In genomic region chr10:75060217-75060842, GRCm38 (mm10) we compare ENCODE assay signal across 8 mouse cellular contexts. TPM values are rescaled to one million over a fixed set of nuclear protein-coding genes. Genes with fewer than 3 reads are reported as not detected.
DNase-seq lines count a peak whose midpoint lies in the region; ATAC-seq and TF ChIP-seq lines count a peak whose summit lies in the region.

Bcr (plus strand) TSS chr10:75060592.

- H3K4me2 ChIP-seq in embryonic facial prominence, embryonic 13.5 days, result peak within 1 kb of the TSS; percentile 94
- H3K4me2 ChIP-seq in heart, embryonic 12.5 days, result peak within 1 kb of the TSS; percentile 90
- peak within 1 kb of the TSS; percentile 91 for H3K4me2 ChIP-seq in kidney, postnatal 0 days (ENCODE audit: low read length)
- peak within 1 kb of the TSS; percentile 72 for H3K4me2 ChIP-seq in liver, embryonic 15.5 days
- peak within 1 kb of the TSS; percentile 77 for H3K4me2 ChIP-seq in neural tube, embryonic 11.5 days (ENCODE audit: low read depth)
- H3K4me2 ChIP-seq in stomach, embryonic 16.5 days (ENCODE audit: low read depth, low read length), result peak within 1 kb of the TSS; percentile 65

- no peaks in the 10 kb centered on the region for H3K9me3 ChIP-seq in embryonic facial prominence, embryonic 13.5 days
- no peaks in the 10 kb centered on the region for H3K9me3 ChIP-seq in heart, embryonic 12.5 days (replicated peaks)
- no peaks in the 10 kb centered on the region for H3K9me3 ChIP-seq in kidney, postnatal 0 days (replicated peaks; ENCODE audit: low read length)
- no peaks in the 10 kb centered on the region for H3K9me3 ChIP-seq in liver, embryonic 15.5 days (replicated peaks)
- no peaks in the 10 kb centered on the region for H3K9me3 ChIP-seq in neural tube, embryonic 11.5 days (ENCODE audit: control insufficient read depth, low read length)
- no peaks in the 10 kb centered on the region for H3K9me3 ChIP-seq in stomach, embryonic 16.5 days (replicated peaks; ENCODE audit: control insufficient read depth, low read length)

- H3K27me3 ChIP-seq in embryonic facial prominence, embryonic 13.5 days, result no peaks in the 10 kb centered on the region
- peaks cover 14% of the 10 kb centered on the region for H3K27me3 ChIP-seq in heart, embryonic 12.5 days (replicated peaks)
- no peaks in the 10 kb centered on the region for H3K27me3 ChIP-seq in kidney, postnatal 0 days (ENCODE audit: insufficient read depth, low read length)
- peaks cover 42% of the 10 kb centered on the region for H3K27me3 ChIP-seq in liver, embryonic 15.5 days
- H3K27me3 ChIP-seq in neural tube, embryonic 11.5 days (ENCODE audit: control insufficient read depth, insufficient read depth, low read length), result no peaks in the 10 kb centered on the region
- H3K27me3 ChIP-seq in stomach, embryonic 16.5 days (ENCODE audit: control insufficient read depth, insufficient read depth, low read length), result no peaks in the 10 kb centered on the region

- H3K36me3 ChIP-seq in embryonic facial prominence, embryonic 13.5 days, result no peaks in the 10 kb centered on the region
- peaks cover 9% of the 10 kb centered on the region; the same call in 1 of the 2 replicates for H3K36me3 ChIP-seq in heart, embryonic 12.5 days
- H3K36me3 ChIP-seq in kidney, postnatal 0 days (ENCODE audit: insufficient read depth, low read length), result no peaks in the 10 kb centered on the region
- H3K36me3 ChIP-seq in liver, embryonic 15.5 days (replicated peaks), result no peaks in the 10 kb centered on the region
- H3K36me3 ChIP-seq in neural tube, embryonic 11.5 days (ENCODE audit: control insufficient read depth, insufficient read depth, low read length), result no peaks in the 10 kb centered on the region
- H3K36me3 ChIP-seq in stomach, embryonic 16.5 days (ENCODE audit: control insufficient read depth, insufficient read depth, low read length), result no peaks in the 10 kb centered on the region

- peak; percentile 86 for DNase-seq in 3134 (ENCODE audit: extremely low read depth, insufficient read length, low spot score)
- peak; percentile 90 for DNase-seq in adrenal gland, postnatal 25 days
- DNase-seq in kidney, postnatal 0 days (ENCODE audit: low spot score), result peak; percentile 86
- DNase-seq in neural tube, embryonic 11.5 days (ENCODE audit: low spot score), result peak; percentile 87

- peak within 1 kb of the TSS; percentile 85 for H3K9ac ChIP-seq in embryonic facial prominence, embryonic 13.5 days
- peak within 1 kb of the TSS; percentile 92 for H3K9ac ChIP-seq in heart, embryonic 12.5 days
- H3K9ac ChIP-seq in kidney, postnatal 0 days (ENCODE audit: low read depth, low read length), result peak within 1 kb of the TSS; percentile 86
- peak within 1 kb of the TSS; percentile 45; the same call in 1 of the 2 replicates for H3K9ac ChIP-seq in liver, embryonic 15.5 days
- H3K9ac ChIP-seq in neural tube, embryonic 11.5 days (ENCODE audit: low read length), result peak within 1 kb of the TSS; percentile 79
- peak within 1 kb of the TSS; percentile 93 for H3K9ac ChIP-seq in stomach, embryonic 16.5 days (ENCODE audit: low read length)

- no peak for TF ChIP-seq CTCF in kidney, postnatal 0 days (IDR thresholded peaks at IDR 0.05; ENCODE audit: low read depth)

- peak; percentile 82 for ATAC-seq in embryonic facial prominence, embryonic 13.5 days (ENCODE audit: insufficient number of reproducible peaks, insufficient read depth, low FRiP score, low TSS enrichment, low read depth)
- ATAC-seq in heart, embryonic 12.5 days (ENCODE audit: insufficient number of reproducible peaks, low FRiP score), result peak; percentile 85
- ATAC-seq in kidney, postnatal 0 days (replicated peaks; ENCODE audit: low FRiP score, low read depth), result peak; percentile 71
- ATAC-seq in liver, embryonic 15.5 days (ENCODE audit: insufficient read depth), result peak; percentile 77
- peak; percentile 80 for ATAC-seq in neural tube, embryonic 11.5 days (ENCODE audit: insufficient read depth, low FRiP score, low TSS enrichment)
- ATAC-seq in stomach, embryonic 16.5 days (ENCODE audit: insufficient read depth, low FRiP score), result peak; percentile 85

- WGBS in embryonic facial prominence, embryonic 13.5 days, result under 1% methylated on average over 32 of the region's 73 CpGs
- WGBS in heart, embryonic 12.5 days, result under 1% methylated on average over 46 of the region's 73 CpGs
- WGBS in kidney, postnatal 0 days, result under 1% methylated on average over 54 of the region's 73 CpGs
- WGBS in liver, embryonic 15.5 days (ENCODE audit: insufficient replicate concordance), result under 1% methylated on average over 67 of the region's 73 CpGs
- WGBS in neural tube, embryonic 11.5 days, result under 1% methylated on average over 46 of the region's 73 CpGs
- WGBS in stomach, embryonic 16.5 days, result under 1% methylated on average over 64 of the region's 73 CpGs

- peak within 1 kb of the TSS; percentile 33; the same call in 1 of the 2 replicates for H3K27ac ChIP-seq in embryonic facial prominence, embryonic 13.5 days
- peak within 1 kb of the TSS; percentile 58; the same call in 1 of the 2 replicates for H3K27ac ChIP-seq in heart, embryonic 12.5 days (ENCODE audit: poor library complexity, severe bottlenecking)
- H3K27ac ChIP-seq in kidney, postnatal 0 days, result peak within 1 kb of the TSS; percentile 42; the same call in 1 of the 2 replicates
- peak within 1 kb of the TSS; percentile 65 for H3K27ac ChIP-seq in liver, embryonic 15.5 days (replicated peaks)
- H3K27ac ChIP-seq in neural tube, embryonic 11.5 days (ENCODE audit: low read depth, low read length), result peak within 1 kb of the TSS; percentile 75
- peak within 1 kb of the TSS; percentile 14 for H3K27ac ChIP-seq in stomach, embryonic 16.5 days (ENCODE audit: low read length)

- H3K4me3 ChIP-seq in embryonic facial prominence, embryonic 13.5 days, result peak within 1 kb of the TSS; percentile 92
- peak within 1 kb of the TSS; percentile 95 for H3K4me3 ChIP-seq in heart, embryonic 12.5 days
- peak within 1 kb of the TSS; percentile 92 for H3K4me3 ChIP-seq in kidney, postnatal 0 days (replicated peaks; ENCODE audit: low read depth, low read length)
- H3K4me3 ChIP-seq in liver, embryonic 15.5 days (replicated peaks), result peak within 1 kb of the TSS; percentile 64
- peak within 1 kb of the TSS; percentile 77 for H3K4me3 ChIP-seq in neural tube, embryonic 11.5 days (ENCODE audit: low read depth, low read length)
- H3K4me3 ChIP-seq in stomach, embryonic 16.5 days (replicated peaks; ENCODE audit: low read length), result peak within 1 kb of the TSS; percentile 86

- H3K4me1 ChIP-seq in embryonic facial prominence, embryonic 13.5 days, result peaks cover 55% of the 10 kb centered on the region
- peaks cover 53% of the 10 kb centered on the region for H3K4me1 ChIP-seq in heart, embryonic 12.5 days (replicated peaks)
- H3K4me1 ChIP-seq in kidney, postnatal 0 days (replicated peaks; ENCODE audit: insufficient read depth, low read length), result peaks cover 26% of the 10 kb centered on the region
- peaks cover 61% of the 10 kb centered on the region for H3K4me1 ChIP-seq in liver, embryonic 15.5 days (replicated peaks)
- peaks cover 26% of the 10 kb centered on the region for H3K4me1 ChIP-seq in neural tube, embryonic 11.5 days (ENCODE audit: control insufficient read depth, insufficient read depth, low read length)
- H3K4me1 ChIP-seq in stomach, embryonic 16.5 days (ENCODE audit: control insufficient read depth, insufficient read depth, low read length), result peaks cover 41% of the 10 kb centered on the region

RNA-seq across cellular contexts. Expression of gene Bcr, which starts in this region (rescaled TPM):
- total RNA-seq in adrenal gland, postnatal 25 days (2021), result 31.3 and 41.0 TPM in 2 replicates
- 9.5 and 10.6 TPM in 2 replicates for polyA plus RNA-seq in embryonic facial prominence, embryonic 13.5 days (2015; fragmentation: Nextera tagmentation; extraction: Ambion mirVana)
- polyA plus RNA-seq in heart, embryonic 12.5 days (2016; fragmentation: Nextera tagmentation; extraction: Ambion mirVana), result 21.9 and 23.7 TPM in 2 replicates
- polyA plus RNA-seq in kidney, postnatal 0 days (2015; fragmentation: Nextera tagmentation; extraction: Ambion mirVana), result 5.9 and 6.4 TPM in 2 replicates
- polyA plus RNA-seq in liver, embryonic 15.5 days (2015; fragmentation: Nextera tagmentation; extraction: Ambion mirVana), result 1.3 and 1.9 TPM in 2 replicates
- polyA plus RNA-seq in neural tube, embryonic 11.5 days (2014; fragmentation: Nextera tagmentation; extraction: Ambion mirVana), result 9.7 and 11.1 TPM in 2 replicates
- 7.4 and 8.8 TPM in 2 replicates for polyA plus RNA-seq in stomach, embryonic 16.5 days (2015; fragmentation: Nextera tagmentation; extraction: Ambion mirVana)

Comparison
In these comparisons a context has a peak if more than half of its experiments do, and no peak if none do; other contexts are left out.
1. Peak in every context shown above with its lines: DNase-seq, ATAC-seq, H3K4me3 ChIP-seq and H3K27ac ChIP-seq.
2. H3K27ac ChIP-seq: peak in every context shown above with its lines; median percentile 75 in neural tube, embryonic 11.5 days; 65 in liver, embryonic 15.5 days; 58 in heart, embryonic 12.5 days; 42 in kidney, postnatal 0 days; 33 in embryonic facial prominence, embryonic 13.5 days; 14 in stomach, embryonic 16.5 days.